ENCODE assay signal across 8 mouse cellular contexts in genomic region chr6:90506673-90507311, GRCm38 (mm10). TPM values are rescaled to one million over a fixed set of nuclear protein-coding genes. Genes with fewer than 3 reads are reported as not detected.
DNase-seq lines count a peak whose midpoint lies in the region; ATAC-seq and TF ChIP-seq lines count a peak whose summit lies in the region.

No protein-coding gene starts in this region.

- H3K27me3 ChIP-seq in cerebellum, adult 2 months (ENCODE audit: control insufficient read depth, insufficient read depth, low read length), result no peaks in the 10 kb centered on the region
- H3K27me3 ChIP-seq in intestine, embryonic 14.5 days (replicated peaks; ENCODE audit: control insufficient read depth, insufficient read depth, low read length), result no peaks in the 10 kb centered on the region
- no peaks in the 10 kb centered on the region for H3K27me3 ChIP-seq in neural tube, embryonic 13.5 days

- H3K9ac ChIP-seq in intestine, embryonic 14.5 days (ENCODE audit: low read length), result no peak overlapping the region
- no peak overlapping the region for H3K9ac ChIP-seq in neural tube, embryonic 13.5 days

- peak; percentile 41 for DNase-seq in ZHBTc4 (ENCODE audit: low read depth, low spot score)
- DNase-seq in cerebellum, adult 2 months, result peak; percentile 91 to 92
- peak; percentile 73 to 79 for DNase-seq in gastrocnemius, adult 8-10 months (ENCODE audit: low spot score in 2 of 2)
- DNase-seq in intestine, embryonic 14.5 days (ENCODE audit: low spot score), result no peak
- DNase-seq in left cerebral cortex, adult 2 months (ENCODE audit: extremely low spot score in 1 of 2, low spot score in 2 of 2), result peak; percentile 77 to 87
- peak; percentile 40 for DNase-seq in urinary bladder, postnatal 25 days (ENCODE audit: low spot score)
- no peak for DNase-seq in thymus, postnatal 14 days

- intact Hi-C loops in left cerebral cortex, adult 2 months (cut with DNase I), result loop anchor here (2.0 kb wide), 1 partner anchor 44 kb away; the partner anchor contains the start of gene Klf15

- no peak overlapping the region for H3K4me2 ChIP-seq in intestine, embryonic 14.5 days (ENCODE audit: low read length)
- H3K4me2 ChIP-seq in neural tube, embryonic 13.5 days, result no peak overlapping the region

- WGBS in cerebellum, adult 2 months, result 20% methylated on average over 16 of the region's 16 CpGs
- 46% methylated on average over 16 of the region's 16 CpGs for WGBS in intestine, embryonic 14.5 days
- WGBS in neural tube, embryonic 13.5 days, result 65% methylated on average over 16 of the region's 16 CpGs

- H3K4me3 ChIP-seq in cerebellum, adult 2 months (replicated peaks; ENCODE audit: insufficient read depth, low read depth, low read length), result no peak overlapping the region
- H3K4me3 ChIP-seq in intestine, embryonic 14.5 days (ENCODE audit: low read depth, low read length), result no peak overlapping the region
- H3K4me3 ChIP-seq in left cerebral cortex, adult 2 months, result no peak overlapping the region
- H3K4me3 ChIP-seq in neural tube, embryonic 13.5 days, result no peak overlapping the region

- TF ChIP-seq POLR2A in cerebellum, adult 2 months (IDR thresholded peaks at IDR 0.05; ENCODE audit: borderline replicate concordance, insufficient read depth, low read length), result no peak

- H3K36me3 ChIP-seq in intestine, embryonic 14.5 days (ENCODE audit: control insufficient read depth, insufficient read depth, low read length), result no peaks in the 10 kb centered on the region
- H3K36me3 ChIP-seq in neural tube, embryonic 13.5 days, result no peaks in the 10 kb centered on the region

- H3K9me3 ChIP-seq in intestine, embryonic 14.5 days (ENCODE audit: control insufficient read depth, low read length), result no peaks in the 10 kb centered on the region
- H3K9me3 ChIP-seq in neural tube, embryonic 13.5 days, result no peaks in the 10 kb centered on the region

- H3K4me1 ChIP-seq in cerebellum, adult 2 months (ENCODE audit: control insufficient read depth, insufficient read depth, low read length), result peaks cover 15% of the 10 kb centered on the region
- H3K4me1 ChIP-seq in intestine, embryonic 14.5 days (replicated peaks; ENCODE audit: control insufficient read depth, insufficient read depth, low read length), result peaks cover 23% of the 10 kb centered on the region
- H3K4me1 ChIP-seq in neural tube, embryonic 13.5 days (replicated peaks), result peaks cover 30% of the 10 kb centered on the region

- no peak for ATAC-seq in intestine, embryonic 14.5 days (replicated peaks; ENCODE audit: low FRiP score, low TSS enrichment, low read depth)
- ATAC-seq in neural tube, embryonic 13.5 days (ENCODE audit: low read depth), result peak; percentile 84

- TF ChIP-seq CTCF in cerebellum, adult 2 months (IDR thresholded peaks at IDR 0.05; ENCODE audit: borderline replicate concordance, insufficient read depth, low read depth, low read length), result no peak
- TF ChIP-seq CTCF in left cerebral cortex, adult 2 months (IDR thresholded peaks at IDR 0.05), result no peak

- H3K27ac ChIP-seq in cerebellum, adult 2 months (ENCODE audit: insufficient read depth, low read length), result no peak overlapping the region
- 0 out of 2 replicates have a peak overlapping the region, but pooled peaks have one; percentile 18 for H3K27ac ChIP-seq in intestine, embryonic 14.5 days (ENCODE audit: low read depth)
- H3K27ac ChIP-seq in left cerebral cortex, adult 2 months, result peak overlapping the region; percentile 85
- peak overlapping the region; percentile 73 for H3K27ac ChIP-seq in neural tube, embryonic 13.5 days (replicated peaks)

RNA-seq across cellular contexts. Expression of gene Aldh1l1, which starts 20.6 kb away (rescaled TPM):
- 50.1 and 56.3 TPM in 2 replicates for polyA plus RNA-seq in cerebellum, adult 2 months (2012; rRNA removed)
- total RNA-seq in gastrocnemius, adult 8-10 months (2022), result 1 to 10 TPM; 2.4 to 5.5 (median 4.0) TPM
- 5.2 and 7.8 TPM in 2 replicates for polyA plus RNA-seq in intestine, embryonic 14.5 days (2014; fragmentation: Nextera tagmentation; extraction: Ambion mirVana)
- total RNA-seq in left cerebral cortex, adult 2 months (2021), result 10 to 100 TPM; 62.6 to 66.0 TPM
- polyA plus RNA-seq in neural tube, embryonic 13.5 days (2015; fragmentation: Nextera tagmentation; extraction: Ambion mirVana), result 38.3 and 38.6 TPM in 2 replicates

RNA-seq across cellular contexts. Expression of gene Klf15, which starts 44.4 kb away (rescaled TPM):
- 26.1 and 28.4 TPM in 2 replicates for polyA plus RNA-seq in cerebellum, adult 2 months (2012; rRNA removed)
- total RNA-seq in gastrocnemius, adult 8-10 months (2022), result 10 to 100 TPM; 26.7 to 83.2 (median 44.3) TPM
- 3.0 and 5.1 TPM in 2 replicates for polyA plus RNA-seq in intestine, embryonic 14.5 days (2014; fragmentation: Nextera tagmentation; extraction: Ambion mirVana)
- 10 to 100 TPM; 29.0 to 34.4 TPM for total RNA-seq in left cerebral cortex, adult 2 months (2021)
- 12.3 and 13.9 TPM in 2 replicates for polyA plus RNA-seq in neural tube, embryonic 13.5 days (2015; fragmentation: Nextera tagmentation; extraction: Ambion mirVana)

Comparison
In these comparisons a context has a peak if more than half of its experiments do, and no peak if none do; other contexts are left out.
1. DNase-seq: peak in ZHBTc4 (single experiment), cerebellum, adult 2 months (2 of 2), gastrocnemius, adult 8-10 months (2 of 2), left cerebral cortex, adult 2 months (2 of 2) and urinary bladder, postnatal 25 days (single experiment); none in intestine, embryonic 14.5 days (single experiment) and thymus, postnatal 14 days (single experiment).